Mouse (Mus musculus): Measurements from ENCODE around the gene Kcnma1. TPM values are rescaled to one million over a fixed set of nuclear protein-coding genes. Genes with fewer than 3 reads are reported as not detected.

Gene Kcnma1
- polyA plus RNA-seq, 1 experiment, result 3.5 TPM

- Histone ChIP-seq H3K27me3 (ENCODE audit: control insufficient read depth, insufficient read depth, low read length) (no peaks in the 10 kb centered on the region), H3K36me3 (ENCODE audit: control insufficient read depth, insufficient read depth, low read length) (no peaks in the 10 kb centered on the region), H3K4me1 (ENCODE audit: control insufficient read depth, insufficient read depth, insufficient read length, low read length) (no peaks in the 10 kb centered on the region), H3K27ac (ENCODE audit: insufficient read depth, low read depth, low read length) (no peak overlapping the region), H3K4me3 (ENCODE audit: low read depth, low read length) (no peak overlapping the region)
- TF ChIP-seq POLR2A (IDR thresholded peaks at IDR 0.05; ENCODE audit: low read depth, low read length) (no peak), CTCF (IDR thresholded peaks at IDR 0.05; ENCODE audit: extremely low read depth, insufficient read length, insufficient replicate concordance, low read depth, low read length) (no peak)
- WGBS, result 83% methylated on average over 5 of the region's 5 CpGs
These were observed 114.8 kb downstream of the Kcnma1 start for GRCm38 (mm10) chr14:23899462-23899861.

GRCm38 (mm10) chr14:23897815-23898214, 116.5 kb downstream of the Kcnma1 start:
- no peak for TF ChIP-seq CTCF (IDR thresholded peaks at IDR 0.05; ENCODE audit: extremely low read depth, insufficient read length, insufficient replicate concordance, low read depth, low read length)
- no peak for TF ChIP-seq POLR2A (IDR thresholded peaks at IDR 0.05; ENCODE audit: low read depth, low read length)
- no peaks in the 10 kb centered on the region for H3K36me3 ChIP-seq (ENCODE audit: control insufficient read depth, insufficient read depth, low read length)
- no peaks in the 10 kb centered on the region for H3K4me1 ChIP-seq (ENCODE audit: control insufficient read depth, insufficient read depth, insufficient read length, low read length)
- no peak overlapping the region for H3K4me3 ChIP-seq (ENCODE audit: low read depth, low read length)
- H3K27ac ChIP-seq (ENCODE audit: insufficient read depth, low read depth, low read length), result no peak overlapping the region
- WGBS, result 54% methylated on average over 5 of the region's 5 CpGs
- H3K27me3 ChIP-seq (ENCODE audit: control insufficient read depth, insufficient read depth, low read length), result no peaks in the 10 kb centered on the region

GRCm38 (mm10) chr14:23896036-23896435, 118.3 kb downstream of the Kcnma1 start:
- Histone ChIP-seq H3K36me3 (ENCODE audit: control insufficient read depth, insufficient read depth, low read length) (no peaks in the 10 kb centered on the region), H3K27ac (ENCODE audit: insufficient read depth, low read depth, low read length) (no peak overlapping the region), H3K4me1 (ENCODE audit: control insufficient read depth, insufficient read depth, insufficient read length, low read length) (no peaks in the 10 kb centered on the region), H3K27me3 (ENCODE audit: control insufficient read depth, insufficient read depth, low read length) (no peaks in the 10 kb centered on the region), H3K4me3 (ENCODE audit: low read depth, low read length) (no peak overlapping the region)
- TF ChIP-seq POLR2A (IDR thresholded peaks at IDR 0.05; ENCODE audit: low read depth, low read length) (no peak), CTCF (IDR thresholded peaks at IDR 0.05; ENCODE audit: extremely low read depth, insufficient read length, insufficient replicate concordance, low read depth, low read length) (no peak)
- WGBS, result 75% methylated on average over 3 of the region's 3 CpGs

GRCm38 (mm10) chr14:23886112-23886511, 128.2 kb downstream of the Kcnma1 start:
- WGBS, result 59% methylated on average over 4 of the region's 4 CpGs
- H3K4me1 ChIP-seq (ENCODE audit: control insufficient read depth, insufficient read depth, insufficient read length, low read length), result no peaks in the 10 kb centered on the region

GRCm38 (mm10) chr14:23885539-23885938, 128.8 kb downstream of the Kcnma1 start:
- TF ChIP-seq CTCF (IDR thresholded peaks at IDR 0.05; ENCODE audit: extremely low read depth, insufficient read length, insufficient replicate concordance, low read depth, low read length), result no peak
- no peak for TF ChIP-seq POLR2A (IDR thresholded peaks at IDR 0.05; ENCODE audit: low read depth, low read length)
- no peaks in the 10 kb centered on the region for H3K36me3 ChIP-seq (ENCODE audit: control insufficient read depth, insufficient read depth, low read length)
- no peak overlapping the region for H3K27ac ChIP-seq (ENCODE audit: insufficient read depth, low read depth, low read length)
- no peak overlapping the region for H3K4me3 ChIP-seq (ENCODE audit: low read depth, low read length)
- 27% methylated on average over 6 of the region's 6 CpGs for WGBS
- no peaks in the 10 kb centered on the region for H3K4me1 ChIP-seq (ENCODE audit: control insufficient read depth, insufficient read depth, insufficient read length, low read length)
- H3K27me3 ChIP-seq (ENCODE audit: control insufficient read depth, insufficient read depth, low read length), result no peaks in the 10 kb centered on the region

More at GRCm38 (mm10) chr14:23886112-23886511, 128.2 kb downstream of the Kcnma1 start:
- H3K36me3 ChIP-seq (ENCODE audit: control insufficient read depth, insufficient read depth, low read length), result no peaks in the 10 kb centered on the region
- no peak overlapping the region for H3K4me3 ChIP-seq (ENCODE audit: low read depth, low read length)
- no peaks in the 10 kb centered on the region for H3K27me3 ChIP-seq (ENCODE audit: control insufficient read depth, insufficient read depth, low read length)
- no peak for TF ChIP-seq POLR2A (IDR thresholded peaks at IDR 0.05; ENCODE audit: low read depth, low read length)
- TF ChIP-seq CTCF (IDR thresholded peaks at IDR 0.05; ENCODE audit: extremely low read depth, insufficient read length, insufficient replicate concordance, low read depth, low read length), result no peak
- no peak overlapping the region for H3K27ac ChIP-seq (ENCODE audit: insufficient read depth, low read depth, low read length)

- no peak overlapping the region for H3K4me3 ChIP-seq (ENCODE audit: low read depth, low read length)
- no peaks in the 10 kb centered on the region for H3K27me3 ChIP-seq (ENCODE audit: control insufficient read depth, insufficient read depth, low read length)
- H3K36me3 ChIP-seq (ENCODE audit: control insufficient read depth, insufficient read depth, low read length), result no peaks in the 10 kb centered on the region
- no peak overlapping the region for H3K27ac ChIP-seq (ENCODE audit: insufficient read depth, low read depth, low read length)
- H3K4me1 ChIP-seq (ENCODE audit: control insufficient read depth, insufficient read depth, insufficient read length, low read length), result no peaks in the 10 kb centered on the region
- no peak for TF ChIP-seq CTCF (IDR thresholded peaks at IDR 0.05; ENCODE audit: extremely low read depth, insufficient read length, insufficient replicate concordance, low read depth, low read length)
- TF ChIP-seq POLR2A (IDR thresholded peaks at IDR 0.05; ENCODE audit: low read depth, low read length), result no peak
- 78% methylated on average over 4 of the region's 4 CpGs for WGBS
These were observed 129.2 kb downstream of the Kcnma1 start for GRCm38 (mm10) chr14:23885071-23885470.

GRCm38 (mm10) chr14:23882001-23882400, 132.3 kb downstream of the Kcnma1 start:
- Histone ChIP-seq H3K4me1 (ENCODE audit: control insufficient read depth, insufficient read depth, insufficient read length, low read length) (no peaks in the 10 kb centered on the region), H3K27me3 (ENCODE audit: control insufficient read depth, insufficient read depth, low read length) (no peaks in the 10 kb centered on the region), H3K36me3 (ENCODE audit: control insufficient read depth, insufficient read depth, low read length) (no peaks in the 10 kb centered on the region), H3K4me3 (ENCODE audit: low read depth, low read length) (no peak overlapping the region), H3K27ac (ENCODE audit: insufficient read depth, low read depth, low read length) (no peak overlapping the region)
- 29% methylated on average over 1 of the region's 1 CpGs for WGBS
- no peak for TF ChIP-seq POLR2A (IDR thresholded peaks at IDR 0.05; ENCODE audit: low read depth, low read length)
- TF ChIP-seq CTCF (IDR thresholded peaks at IDR 0.05; ENCODE audit: extremely low read depth, insufficient read length, insufficient replicate concordance, low read depth, low read length), result no peak
